Mouse (Mus musculus): ENCODE measurements around the gene Inhbb. TPM values are rescaled to one million over a fixed set of nuclear protein-coding genes. Genes with fewer than 3 reads are reported as not detected.

The Inhbb gene
- polyA plus RNA-seq, 1 experiment: 19.2 TPM

DNA sequence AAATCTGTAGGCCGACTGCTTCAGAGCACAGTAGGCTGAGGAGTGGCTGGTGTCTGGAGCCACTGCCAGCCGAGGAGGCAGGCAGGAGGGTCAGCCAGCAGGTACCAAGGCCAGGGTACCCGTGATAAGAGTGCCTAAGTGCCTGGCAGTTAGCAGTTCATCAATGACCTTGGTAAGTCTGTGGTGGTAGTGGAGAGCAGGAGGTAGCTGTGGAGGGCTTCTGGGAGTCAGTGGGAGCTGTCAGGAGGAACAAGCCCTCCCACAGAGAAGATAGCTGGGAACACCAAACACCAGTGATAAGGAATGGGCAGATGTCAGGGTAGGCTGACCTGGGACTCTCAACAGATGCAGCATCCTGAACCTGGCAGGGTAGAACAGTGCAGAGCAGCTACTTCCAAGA, 35.7 kb downstream of the Inhbb start:
- no peak for TF ChIP-seq MYOD1 (IDR thresholded peaks at IDR 0.05; ENCODE audit: control insufficient read depth, insufficient read length, low read depth)
- Histone ChIP-seq H3K4me3 (ENCODE audit: insufficient read depth, poor library complexity, severe bottlenecking) (no peak overlapping the region), H3K79me3 (ENCODE audit: low read depth) (no peaks in the 10 kb centered on the region), H3K79me2 (ENCODE audit: control insufficient read depth, insufficient read depth) (no peaks in the 10 kb centered on the region), H3ac (ENCODE audit: control insufficient read depth, insufficient read length, low read depth) (no peak overlapping the region), H3K36me3 (ENCODE audit: control insufficient read depth, insufficient read depth) (no peaks in the 10 kb centered on the region), H3K27me3 (ENCODE audit: control insufficient read depth, insufficient read depth, insufficient read length) (no peaks in the 10 kb centered on the region)

DNA sequence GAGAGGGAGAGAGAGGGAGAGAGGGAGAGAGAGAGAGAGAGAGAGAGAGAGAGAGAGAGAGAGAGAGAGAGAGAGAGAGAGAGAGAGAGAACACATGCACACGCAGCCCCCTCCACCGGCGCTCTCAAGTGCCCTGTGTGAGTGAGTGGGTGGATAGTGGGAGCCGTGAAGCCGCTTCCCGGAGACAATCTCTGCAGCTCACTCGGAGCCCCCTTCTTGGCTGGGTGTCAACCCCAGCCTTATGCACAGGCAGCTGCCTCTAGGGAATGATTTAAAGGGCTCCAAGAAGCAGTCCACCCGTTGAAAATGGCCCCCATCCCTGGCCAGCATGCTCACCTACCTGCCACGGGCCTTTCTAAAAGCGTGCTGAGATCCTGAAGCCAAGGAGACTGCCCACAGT, 38.1 kb downstream of the Inhbb start:
- Histone ChIP-seq H3K79me3 (ENCODE audit: low read depth) (no peaks in the 10 kb centered on the region), H3ac (ENCODE audit: control insufficient read depth, insufficient read length, low read depth) (no peak overlapping the region), H3K4me3 (ENCODE audit: insufficient read depth, poor library complexity, severe bottlenecking) (no peak overlapping the region), H3K27me3 (ENCODE audit: control insufficient read depth, insufficient read depth, insufficient read length) (no peaks in the 10 kb centered on the region), H3K36me3 (ENCODE audit: control insufficient read depth, insufficient read depth) (no peaks in the 10 kb centered on the region), H3K79me2 (ENCODE audit: control insufficient read depth, insufficient read depth) (no peaks in the 10 kb centered on the region)
- TF ChIP-seq MYOD1 (IDR thresholded peaks at IDR 0.05; ENCODE audit: control insufficient read depth, insufficient read length, low read depth) (no peak), MYOG (IDR thresholded peaks at IDR 0.05; ENCODE audit: control insufficient read depth, extremely low read depth, insufficient read length) (no peak), CEBPB (IDR thresholded peaks at IDR 0.05; ENCODE audit: low read depth) (no peak), MAX (IDR thresholded peaks at IDR 0.05) (no peak), CTCF (IDR thresholded peaks at IDR 0.05; ENCODE audit: control insufficient read depth, insufficient read depth, insufficient read length) (no peak), USF1 (IDR thresholded peaks at IDR 0.05; ENCODE audit: low read depth) (no peak), FOSL1 (IDR thresholded peaks at IDR 0.05; ENCODE audit: insufficient read depth, low read length, poor library complexity, severe bottlenecking) (no peak)

DNA sequence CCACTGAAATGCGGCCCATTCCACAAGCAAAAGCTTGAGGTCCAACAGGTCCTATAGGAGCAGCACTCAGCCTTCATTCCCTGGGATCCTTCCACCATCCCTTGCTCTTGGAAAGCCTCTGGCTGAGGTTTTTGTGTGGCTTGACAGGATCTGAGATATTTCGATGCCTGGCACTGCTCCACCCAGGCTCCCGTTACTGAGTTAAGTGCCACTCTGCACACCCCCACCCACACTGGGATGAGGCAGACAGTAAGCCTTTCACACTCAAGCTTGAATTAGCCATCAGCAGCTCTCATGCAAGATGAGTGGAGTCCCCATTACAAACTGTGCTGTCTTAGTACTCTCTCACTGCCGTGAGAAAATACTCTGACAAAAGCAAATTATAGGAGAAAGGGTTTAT, 41.4 kb downstream of the Inhbb start:
- no peak overlapping the region for H3ac ChIP-seq (ENCODE audit: control insufficient read depth, insufficient read length, low read depth)
- no peak overlapping the region for H3K4me3 ChIP-seq (ENCODE audit: insufficient read depth, poor library complexity, severe bottlenecking)
- H3K36me3 ChIP-seq (ENCODE audit: control insufficient read depth, insufficient read depth): no peaks in the 10 kb centered on the region
- TF ChIP-seq MAX (IDR thresholded peaks at IDR 0.05) (no peak), USF1 (IDR thresholded peaks at IDR 0.05; ENCODE audit: low read depth) (no peak), FOSL1 (IDR thresholded peaks at IDR 0.05; ENCODE audit: insufficient read depth, low read length, poor library complexity, severe bottlenecking) (no peak), MYOD1 (IDR thresholded peaks at IDR 0.05; ENCODE audit: control insufficient read depth, insufficient read length, low read depth) (no peak), CTCF (IDR thresholded peaks at IDR 0.05; ENCODE audit: control insufficient read depth, insufficient read depth, insufficient read length) (no peak), MYOG (IDR thresholded peaks at IDR 0.05; ENCODE audit: control insufficient read depth, extremely low read depth, insufficient read length) (no peak), CEBPB (IDR thresholded peaks at IDR 0.05; ENCODE audit: low read depth) (no peak)
- no peaks in the 10 kb centered on the region for H3K27me3 ChIP-seq (ENCODE audit: control insufficient read depth, insufficient read depth, insufficient read length)
- no peaks in the 10 kb centered on the region for H3K79me2 ChIP-seq (ENCODE audit: control insufficient read depth, insufficient read depth)
- H3K79me3 ChIP-seq (ENCODE audit: low read depth): no peaks in the 10 kb centered on the region

DNA sequence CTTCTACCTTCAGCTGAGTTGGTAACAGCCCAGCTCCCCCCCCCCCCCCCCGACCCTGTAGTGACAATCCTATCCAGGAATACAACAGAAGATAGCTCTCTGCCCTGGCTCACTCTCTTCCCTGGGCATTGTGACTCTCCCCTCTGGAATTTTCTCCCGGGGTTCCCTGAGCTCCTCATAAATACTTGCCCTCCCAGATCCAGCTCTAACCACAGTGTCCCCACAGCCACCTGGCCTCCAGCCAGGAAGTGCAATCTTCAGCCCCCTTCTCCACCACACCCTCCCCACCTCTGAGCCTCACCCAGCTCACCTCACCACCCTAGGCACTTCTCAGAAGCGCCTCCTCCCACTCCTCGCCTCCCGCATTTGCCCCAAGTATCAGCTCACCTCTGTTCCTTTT, 46.7 kb downstream of the Inhbb start:
- H3K27me3 ChIP-seq (ENCODE audit: control insufficient read depth, insufficient read depth, insufficient read length): no peaks in the 10 kb centered on the region
- H3K79me3 ChIP-seq (ENCODE audit: low read depth): no peaks in the 10 kb centered on the region
- no peaks in the 10 kb centered on the region for H3K36me3 ChIP-seq (ENCODE audit: control insufficient read depth, insufficient read depth)
- H3K4me3 ChIP-seq (ENCODE audit: insufficient read depth, poor library complexity, severe bottlenecking): no peak overlapping the region
- no peaks in the 10 kb centered on the region for H3K79me2 ChIP-seq (ENCODE audit: control insufficient read depth, insufficient read depth)
- no peak for TF ChIP-seq FOSL1 (IDR thresholded peaks at IDR 0.05; ENCODE audit: insufficient read depth, low read length, poor library complexity, severe bottlenecking)
- no peak overlapping the region for H3ac ChIP-seq (ENCODE audit: control insufficient read depth, insufficient read length, low read depth)

DNA sequence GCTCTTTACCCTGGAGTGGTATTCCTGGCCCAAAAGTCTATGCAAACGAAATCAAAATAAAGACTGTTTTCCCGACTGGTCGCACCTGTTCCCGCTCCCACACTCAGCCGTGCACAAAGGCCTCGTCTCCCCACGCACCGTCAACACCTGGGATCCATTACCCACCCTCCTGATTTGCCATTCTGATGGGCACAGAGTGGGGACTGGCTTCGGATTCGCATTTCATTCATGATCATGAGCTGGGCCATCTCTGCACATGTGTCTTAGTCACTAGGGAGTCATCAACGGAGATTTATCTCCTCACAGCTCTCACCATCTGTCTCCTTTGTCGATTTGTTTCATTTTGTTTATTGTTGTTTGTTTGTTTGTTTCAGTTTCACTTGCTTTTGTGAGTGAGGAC, 54.5 kb downstream of the Inhbb start:
- no peaks in the 10 kb centered on the region for H3K36me3 ChIP-seq (ENCODE audit: control insufficient read depth, insufficient read depth)

DNA sequence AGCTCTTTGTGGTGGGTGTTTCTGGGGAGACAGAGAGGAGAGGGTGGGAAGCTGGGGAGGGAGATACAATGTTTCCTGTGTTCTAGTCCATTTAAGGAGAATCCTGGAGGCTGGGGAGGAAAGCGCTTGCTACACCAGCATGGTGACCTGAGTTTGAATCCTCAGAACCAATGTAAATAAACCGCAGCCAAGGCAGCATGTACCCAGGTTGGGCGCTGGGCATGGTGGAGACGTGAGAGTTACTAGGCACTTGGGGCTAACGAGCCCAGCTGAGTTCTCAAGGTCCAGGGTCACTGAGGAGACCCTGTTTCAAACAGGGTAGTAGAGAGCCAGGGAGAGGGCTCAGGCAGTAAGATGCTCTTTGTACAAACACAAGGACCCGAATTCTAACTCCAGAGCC, 55.7 kb downstream of the Inhbb start:
- H3K27me3 ChIP-seq (ENCODE audit: control insufficient read depth, insufficient read depth, insufficient read length): no peaks in the 10 kb centered on the region
- H3K79me2 ChIP-seq (ENCODE audit: control insufficient read depth, insufficient read depth): no peaks in the 10 kb centered on the region
- H3K79me3 ChIP-seq (ENCODE audit: low read depth): no peaks in the 10 kb centered on the region
- no peak overlapping the region for H3K4me3 ChIP-seq (ENCODE audit: insufficient read depth, poor library complexity, severe bottlenecking)
- TF ChIP-seq FOSL1 (IDR thresholded peaks at IDR 0.05; ENCODE audit: insufficient read depth, low read length, poor library complexity, severe bottlenecking) (no peak), USF1 (IDR thresholded peaks at IDR 0.05; ENCODE audit: low read depth) (no peak), CEBPB (IDR thresholded peaks at IDR 0.05; ENCODE audit: low read depth) (no peak), CTCF (IDR thresholded peaks at IDR 0.05; ENCODE audit: control insufficient read depth, insufficient read depth, insufficient read length) (no peak), MYOD1 (IDR thresholded peaks at IDR 0.05; ENCODE audit: control insufficient read depth, insufficient read length, low read depth) (no peak), MAX (IDR thresholded peaks at IDR 0.05) (no peak), MYOG (IDR thresholded peaks at IDR 0.05; ENCODE audit: control insufficient read depth, extremely low read depth, insufficient read length) (no peak)
- H3ac ChIP-seq (ENCODE audit: control insufficient read depth, insufficient read length, low read depth): no peak overlapping the region
- H3K36me3 ChIP-seq (ENCODE audit: control insufficient read depth, insufficient read depth): no peaks in the 10 kb centered on the region

More for the DNA sequence above, 54.5 kb downstream of the Inhbb start:
- Histone ChIP-seq H3K79me3 (ENCODE audit: low read depth) (no peaks in the 10 kb centered on the region), H3K79me2 (ENCODE audit: control insufficient read depth, insufficient read depth) (no peaks in the 10 kb centered on the region), H3K4me3 (ENCODE audit: insufficient read depth, poor library complexity, severe bottlenecking) (no peak overlapping the region), H3K27me3 (ENCODE audit: control insufficient read depth, insufficient read depth, insufficient read length) (no peaks in the 10 kb centered on the region), H3ac (ENCODE audit: control insufficient read depth, insufficient read length, low read depth) (no peak overlapping the region)
- TF ChIP-seq CTCF (IDR thresholded peaks at IDR 0.05; ENCODE audit: control insufficient read depth, insufficient read depth, insufficient read length): no peak
- TF ChIP-seq MYOG (IDR thresholded peaks at IDR 0.05; ENCODE audit: control insufficient read depth, extremely low read depth, insufficient read length): no peak
- TF ChIP-seq FOSL1 (IDR thresholded peaks at IDR 0.05; ENCODE audit: insufficient read depth, low read length, poor library complexity, severe bottlenecking): no peak
- TF ChIP-seq MYOD1 (IDR thresholded peaks at IDR 0.05; ENCODE audit: control insufficient read depth, insufficient read length, low read depth): no peak
- no peak for TF ChIP-seq USF1 (IDR thresholded peaks at IDR 0.05; ENCODE audit: low read depth)
- TF ChIP-seq MAX (IDR thresholded peaks at IDR 0.05): no peak
- no peak for TF ChIP-seq CEBPB (IDR thresholded peaks at IDR 0.05; ENCODE audit: low read depth)

Other genes with a start within 250 kb of the Inhbb start
- gene Ralb, start 82.5 kb upstream of the Inhbb start, polyA plus RNA-seq (2012; fragmentation: generic; extraction: Trizol): 44.4 TPM
- 12.9 TPM for gene Tmem185b, start 103.9 kb upstream of the Inhbb start, polyA plus RNA-seq (2012; fragmentation: generic; extraction: Trizol)
- 1.3 TPM for gene Epb41l5, start 226.8 kb upstream of the Inhbb start, polyA plus RNA-seq (2012; fragmentation: generic; extraction: Trizol)

Data from C2C12 (cell line).